ENCODE assay signal across 10 mouse cellular contexts in the genomic region with DNA sequence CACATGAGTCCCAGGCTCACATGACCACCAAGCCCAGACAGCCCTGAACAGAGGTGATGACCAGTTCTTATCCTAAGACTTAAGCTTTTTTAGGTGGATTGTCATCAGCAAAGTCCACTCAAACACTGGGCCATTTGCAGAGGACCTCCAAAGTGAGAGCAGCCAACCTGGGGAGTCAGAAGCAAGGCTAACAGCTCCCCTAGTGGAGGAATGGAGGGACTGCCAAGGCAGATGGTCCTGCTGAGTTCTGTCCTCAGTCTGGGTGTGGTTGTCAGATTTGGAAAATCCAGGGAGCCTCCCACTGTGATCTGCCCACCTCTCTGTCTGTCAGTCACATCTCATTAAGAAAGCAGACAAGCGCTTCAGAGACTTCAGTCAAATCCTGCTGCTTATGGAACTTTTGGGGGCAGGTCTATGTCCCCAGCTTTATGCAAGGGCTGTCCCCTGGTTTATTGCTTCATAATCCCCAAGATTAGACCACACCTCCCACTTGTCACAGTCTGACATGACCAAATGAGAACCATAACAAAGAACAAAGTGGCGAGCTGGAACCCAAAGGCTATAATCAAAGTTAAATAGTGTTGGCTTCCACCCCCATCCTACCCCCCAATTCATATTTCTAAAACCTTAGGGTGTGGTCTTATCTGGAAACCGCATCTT. TPM values are rescaled to one million over a fixed set of nuclear protein-coding genes. Genes with fewer than 3 reads are reported as not detected.
DNase-seq lines count a peak whose midpoint lies in the region; ATAC-seq and TF ChIP-seq lines count a peak whose summit lies in the region.
"Had no signal": no experiment of that assay in that cellular context is flagged by ENCODE, and none has a peak within 500 bp of the region (broad histone marks: within the 10 kb centered on the region; RNA-seq: fewer than 3 reads in every experiment).

No protein-coding gene starts in this region.

- no peaks in the 10 kb centered on the region for H3K36me3 ChIP-seq in limb, embryonic 11.5 days (ENCODE audit: control insufficient read depth, insufficient read depth, low read length)
- H3K36me3 ChIP-seq in limb, embryonic 10.5 days, result no peaks in the 10 kb centered on the region
- H3K36me3 ChIP-seq in liver, postnatal 0 days (replicated peaks; ENCODE audit: insufficient read depth, low read length), result no peaks in the 10 kb centered on the region
- no peaks in the 10 kb centered on the region for H3K36me3 ChIP-seq in small intestine, adult 2 months (ENCODE audit: control insufficient read depth, insufficient read depth, low read length)

- TF ChIP-seq EP300 in liver, postnatal 0 days (IDR thresholded peaks at IDR 0.05; ENCODE audit: low read depth), result no peak

- peaks cover 7% of the 10 kb centered on the region; the same call in 1 of the 2 replicates for H3K4me1 ChIP-seq in limb, embryonic 11.5 days (ENCODE audit: control insufficient read depth, insufficient read depth, low read length)
- H3K4me1 ChIP-seq in limb, embryonic 10.5 days, result peaks cover 30% of the 10 kb centered on the region
- no peaks in the 10 kb centered on the region for H3K4me1 ChIP-seq in liver, postnatal 0 days (ENCODE audit: insufficient read depth)
- no peaks in the 10 kb centered on the region for H3K4me1 ChIP-seq in small intestine, adult 2 months (ENCODE audit: control insufficient read depth, insufficient read depth, insufficient read length, low read length)

- peak; percentile 28 for DNase-seq in CD4-positive, CD25-positive, alpha-beta regulatory T cell, adult 2 months (ENCODE audit: low read depth, low spot score)
- DNase-seq in limb, embryonic 11.5 days (ENCODE audit: low spot score), result peak; percentile 50
- DNase-seq in limb, embryonic 10.5 days (ENCODE audit: low spot score), result no peak
- DNase-seq in c-Kit-negative CD71-positive TER-119-positive erythroid progenitor cells, embryonic 14.5 days (ENCODE audit: low read depth, low spot score), result peak; percentile 20
- peak; percentile 62 to 77 for DNase-seq in frontal cortex, adult 2 months (ENCODE audit: extremely low spot score in 1 of 2, low spot score in 1 of 2)
- DNase-seq in liver, postnatal 0 days, result peak; percentile 38

- H3K9me3 ChIP-seq in limb, embryonic 11.5 days (ENCODE audit: control insufficient read depth, low read length), result no peaks in the 10 kb centered on the region
- H3K9me3 ChIP-seq in limb, embryonic 10.5 days (replicated peaks), result no peaks in the 10 kb centered on the region
- H3K9me3 ChIP-seq in liver, postnatal 0 days (ENCODE audit: low read length), result no peaks in the 10 kb centered on the region
- H3K9me3 ChIP-seq: heart, embryonic 13.5 days had no signal

- ATAC-seq in CD4-positive, CD25-positive, alpha-beta regulatory T cell, adult 4 months, result no peak
- ATAC-seq in limb, embryonic 11.5 days (ENCODE audit: insufficient number of reproducible peaks, low FRiP score, low TSS enrichment, low read depth), result no peak
- no peak for ATAC-seq in liver, postnatal 0 days

- H3K9ac ChIP-seq in limb, embryonic 11.5 days (ENCODE audit: low read length), result no peak overlapping the region
- no peak overlapping the region for H3K9ac ChIP-seq in liver, postnatal 0 days (replicated peaks)
- H3K9ac ChIP-seq: heart, embryonic 13.5 days had no signal

- no peaks in the 10 kb centered on the region for H3K27me3 ChIP-seq in limb, embryonic 11.5 days (ENCODE audit: control insufficient read depth, insufficient read depth, low read length)
- no peaks in the 10 kb centered on the region for H3K27me3 ChIP-seq in limb, embryonic 10.5 days (ENCODE audit: low read depth, poor library complexity, severe bottlenecking)
- H3K27me3 ChIP-seq in liver, postnatal 0 days (ENCODE audit: insufficient read depth, low read length), result no peaks in the 10 kb centered on the region
- no peaks in the 10 kb centered on the region for H3K27me3 ChIP-seq in small intestine, adult 2 months (ENCODE audit: control insufficient read depth, insufficient read depth, low read length)
- H3K27me3 ChIP-seq: heart, embryonic 13.5 days had no signal

- H3K27ac ChIP-seq in limb, embryonic 11.5 days (replicated peaks; ENCODE audit: low read depth, low read length), result no peak overlapping the region
- no peak overlapping the region for H3K27ac ChIP-seq in limb, embryonic 10.5 days
- no peak overlapping the region for H3K27ac ChIP-seq in liver, postnatal 0 days (ENCODE audit: low read depth)
- H3K27ac ChIP-seq in small intestine, adult 2 months (ENCODE audit: insufficient read depth, low read depth, low read length), result no peak overlapping the region
- H3K27ac ChIP-seq: heart, embryonic 13.5 days had no signal

- 79% methylated on average over 3 of the region's 3 CpGs for WGBS in limb, embryonic 11.5 days
- 80% methylated on average over 3 of the region's 3 CpGs for WGBS in limb, embryonic 10.5 days
- WGBS in liver, postnatal 0 days (ENCODE audit: insufficient replicate concordance), result 70% methylated on average over 3 of the region's 3 CpGs
- 50% methylated on average over 3 of the region's 3 CpGs for WGBS in small intestine, adult 2 months

- peak; percentile 78 for TF ChIP-seq CTCF in liver, postnatal 0 days (IDR thresholded peaks at IDR 0.05; ENCODE audit: low read depth)
- peak; percentile 70; the same call in 1 of the 2 replicates for TF ChIP-seq CTCF in small intestine, adult 2 months (IDR thresholded peaks at IDR 0.05; ENCODE audit: extremely low read depth, insufficient read length, insufficient replicate concordance, low read depth, low read length)

- H3K4me2 ChIP-seq in limb, embryonic 11.5 days (ENCODE audit: low read depth, severe bottlenecking), result no peak overlapping the region
- H3K4me2 ChIP-seq in liver, postnatal 0 days (ENCODE audit: low read depth, low read length), result no peak overlapping the region
- H3K4me2 ChIP-seq: heart, embryonic 13.5 days had no signal

- TF ChIP-seq POLR2A in small intestine, adult 2 months (IDR thresholded peaks at IDR 0.05; ENCODE audit: low read depth, low read length), result no peak

- H3K4me3 ChIP-seq in limb, embryonic 11.5 days (ENCODE audit: low read depth, low read length), result no peak overlapping the region
- H3K4me3 ChIP-seq in limb, embryonic 10.5 days, result no peak overlapping the region
- H3K4me3 ChIP-seq in liver, postnatal 0 days (ENCODE audit: low read depth, low read length), result no peak overlapping the region
- no peak overlapping the region for H3K4me3 ChIP-seq in small intestine, adult 2 months (ENCODE audit: low read depth, low read length)
- H3K4me3 ChIP-seq: heart, embryonic 13.5 days; myocyte had no signal

RNA-seq across cellular contexts. Expression of gene Kif1a, which starts 20.7 kb away (rescaled TPM):
- polyA plus RNA-seq in CD4-positive, CD25-positive, alpha-beta regulatory T cell, adult 4 months (2017; shearing (Covaris generic)), result not detected
- polyA plus RNA-seq in limb, embryonic 11.5 days (2014; fragmentation: Nextera tagmentation; extraction: Ambion mirVana), result 7.3 and 8.0 TPM in 2 replicates
- 2.2 and 4.9 TPM in 2 replicates for polyA plus RNA-seq in limb, embryonic 10.5 days (2016; fragmentation: Nextera tagmentation; extraction: Ambion mirVana)
- 305 and 323 TPM in 2 replicates for polyA plus RNA-seq in frontal cortex, adult 2 months (2012; rRNA removed)
- polyA plus RNA-seq in liver, postnatal 0 days (2015; fragmentation: Nextera tagmentation; extraction: Ambion mirVana), result 0.17 and 0.28 TPM in 2 replicates
- 1.3 and 2.0 TPM in 2 replicates for polyA plus RNA-seq in small intestine, adult 2 months (2012; rRNA removed)

RNA-seq across cellular contexts. Expression of gene Agxt, which starts 54.0 kb away (rescaled TPM):
- polyA plus RNA-seq in CD4-positive, CD25-positive, alpha-beta regulatory T cell, adult 4 months (2017; shearing (Covaris generic)), result not detected
- not detected in 2 replicates for polyA plus RNA-seq in limb, embryonic 11.5 days (2014; fragmentation: Nextera tagmentation; extraction: Ambion mirVana)
- polyA plus RNA-seq in limb, embryonic 10.5 days (2016; fragmentation: Nextera tagmentation; extraction: Ambion mirVana), result 0.11 TPM in 1 of 2 replicates, not detected in the other
- polyA plus RNA-seq in frontal cortex, adult 2 months (2012; rRNA removed), result not detected in 2 replicates
- 443 and 456 TPM in 2 replicates for polyA plus RNA-seq in liver, postnatal 0 days (2015; fragmentation: Nextera tagmentation; extraction: Ambion mirVana)
- 0.14 and 0.58 TPM in 2 replicates for polyA plus RNA-seq in small intestine, adult 2 months (2012; rRNA removed)
- polyA plus RNA-seq: heart, embryonic 13.5 days; myocyte had no signal

Comparison
In these comparisons a context has a peak if more than half of its experiments do, and no peak if none do; other contexts are left out.
1. RNA of gene Kif1a, which starts 20.7 kb away (polyA plus RNA-seq): 305 to 323 TPM in frontal cortex, adult 2 months; 7.3 to 8.0 TPM in limb, embryonic 11.5 days, 2.2 to 4.9 TPM in limb, embryonic 10.5 days, 1.3 to 2.0 TPM in small intestine, adult 2 months, 0.17 to 0.28 TPM in liver, postnatal 0 days and not detected in CD4-positive, CD25-positive, alpha-beta regulatory T cell, adult 4 months; every median in the first group is over 10 times any median in the second.
2. RNA of gene Agxt, which starts 54.0 kb away (polyA plus RNA-seq): 443 to 456 TPM in liver, postnatal 0 days; 0.14 to 0.58 TPM in small intestine, adult 2 months, 0.11 TPM in limb, embryonic 10.5 days, not detected in CD4-positive, CD25-positive, alpha-beta regulatory T cell, adult 4 months, not detected in limb, embryonic 11.5 days and not detected in frontal cortex, adult 2 months; every median in the first group is over 100 times any median in the second.